Mouse (Mus musculus) E14TG2a.4 (cell line): ENCODE measurements around the gene Med25.

Experiments
- CTCF ChIP-seq: conservative IDR thresholded peaks from 2 replicates; pipeline ENCODE4 v1.5.1; 2014; ENCODE audit warnings: low read length
- NANOG ChIP-seq: IDR thresholded peaks from 2 replicates; pipeline ENCODE4 v1.6.1; 2014; ENCODE audit warnings: borderline replicate concordance, low read length, mixed read lengths
- POU5F1 ChIP-seq: IDR thresholded peaks from 2 replicates; pipeline ENCODE4 v1.6.1; 2014; ENCODE audit warnings: low read length, borderline replicate concordance

DNA sequence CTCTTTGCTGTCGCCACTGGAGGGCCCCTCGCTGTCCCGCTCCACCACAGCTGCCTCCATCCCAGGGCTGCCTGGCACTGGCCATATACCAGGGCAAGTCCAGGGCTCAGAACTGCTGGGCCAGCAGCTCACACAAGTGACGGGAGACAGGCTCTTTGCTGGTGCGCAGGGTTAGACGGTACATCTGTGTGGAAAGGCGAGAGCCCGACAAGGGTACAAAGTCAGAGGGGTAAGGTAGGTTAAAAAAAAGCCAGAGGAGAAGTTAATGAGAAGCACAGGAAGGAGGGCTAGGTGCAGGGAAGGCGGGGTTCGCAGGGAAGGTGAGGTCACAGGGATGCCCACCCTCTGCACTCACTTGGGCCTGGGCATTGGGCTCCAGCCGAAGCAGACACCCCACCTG lies 8.1 kb upstream of the Med25 start:
- TF ChIP-seq CTCF (no peak), POU5F1 (no peak), NANOG (no peak)
